Mouse (Mus musculus) embryonic facial prominence, embryonic 10.5 days (tissue): ENCODE measurements around the gene Gm42674. TPM values are rescaled to one million over a fixed set of nuclear protein-coding genes. Genes with fewer than 3 reads are reported as not detected.

ENCODE experiments used
- DNase-seq: peaks from one replicate; pipeline ENCODE4 v3.0.0-alpha.2; 2017; ENCODE audit warnings: low spot score
- H3K27ac ChIP-seq: fragments of 300-500 bp; sonication (generic); replicated peaks from 2 replicates; pipeline ENCODE4 v1.5.1; 2016; ENCODE audit warnings: mild to moderate bottlenecking
- H3K27me3 ChIP-seq: fragments of 300-500 bp; sonication (generic); replicated peaks from 2 replicates; pipeline ENCODE4 v1.6.1; 2016; ENCODE audit warnings: low read depth, mild to moderate bottlenecking; ENCODE audit not compliant: poor library complexity, severe bottlenecking
- H3K36me3 ChIP-seq: fragments of 300-500 bp; sonication (generic); replicated peaks from 2 replicates; pipeline ENCODE4 v1.6.1; 2016; ENCODE audit warnings: mild to moderate bottlenecking, moderate library complexity
- H3K4me1 ChIP-seq: fragments of 300-500 bp; sonication (generic); 2 replicates; pipeline ENCODE4 v1.6.1; 2016
- H3K4me3 ChIP-seq: fragments of 300-500 bp; sonication (generic); 2 replicates; pipeline ENCODE4 v1.5.1; 2016; ENCODE audit warnings: mild to moderate bottlenecking, moderate library complexity
- H3K9me3 ChIP-seq: fragments of 300-500 bp; sonication (generic); 2 replicates; pipeline ENCODE4 v1.6.1; 2016; ENCODE audit warnings: mild to moderate bottlenecking
- WGBS: fragments of 180-500 bp; shearing (Covaris S2); methylation state at CpG from one replicate; pipeline ENCODE4 v1.1.7; 2016; 5-methylcytosine and 5-hydroxymethylcytosine counted together
- polyA plus RNA-seq: library from polyadenylated mRNA; unstranded; fragments of >200 nt; fragmentation: Nextera tagmentation; extraction: Ambion mirVana; gene quantifications from 2 replicates; pipeline ENCODE4 v1.2.1, GENCODE M21; 2016

Gene Gm42674
- polyA plus RNA-seq, 1 experiment from 2014 or later = not detected

DNA sequence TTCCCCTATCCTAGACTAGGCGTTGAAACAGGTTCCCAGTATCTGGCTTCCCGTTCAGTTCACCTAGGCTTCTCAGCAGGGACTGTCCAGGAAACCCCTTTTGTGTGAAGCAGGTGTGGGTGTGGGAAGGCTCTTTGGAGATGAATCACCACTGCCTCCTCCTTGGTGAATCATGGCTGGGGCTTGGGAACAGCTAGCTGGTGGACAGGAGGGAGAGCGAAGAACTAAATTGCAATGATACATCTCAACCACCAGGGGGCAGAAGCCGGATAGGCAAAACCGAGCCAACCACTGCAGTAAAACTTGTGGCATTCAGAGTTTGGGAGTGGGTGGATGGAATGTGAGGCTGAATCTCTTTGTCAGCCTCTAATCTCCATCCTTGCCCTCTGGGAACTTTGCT lies 16.1 kb upstream of the Gm42674 start:
- H3K27ac ChIP-seq = no peak overlapping the region
- H3K4me3 ChIP-seq = no peak overlapping the region
- no peaks in the 10 kb centered on the region for H3K36me3 ChIP-seq
- H3K9me3 ChIP-seq = no peaks in the 10 kb centered on the region
- DNase-seq = peak; percentile 75
- no peaks in the 10 kb centered on the region for H3K27me3 ChIP-seq
- 32% methylated on average over 5 of the region's 5 CpGs for WGBS
- peaks cover 12% of the 10 kb centered on the region; the same call in 1 of the 2 replicates for H3K4me1 ChIP-seq

DNA sequence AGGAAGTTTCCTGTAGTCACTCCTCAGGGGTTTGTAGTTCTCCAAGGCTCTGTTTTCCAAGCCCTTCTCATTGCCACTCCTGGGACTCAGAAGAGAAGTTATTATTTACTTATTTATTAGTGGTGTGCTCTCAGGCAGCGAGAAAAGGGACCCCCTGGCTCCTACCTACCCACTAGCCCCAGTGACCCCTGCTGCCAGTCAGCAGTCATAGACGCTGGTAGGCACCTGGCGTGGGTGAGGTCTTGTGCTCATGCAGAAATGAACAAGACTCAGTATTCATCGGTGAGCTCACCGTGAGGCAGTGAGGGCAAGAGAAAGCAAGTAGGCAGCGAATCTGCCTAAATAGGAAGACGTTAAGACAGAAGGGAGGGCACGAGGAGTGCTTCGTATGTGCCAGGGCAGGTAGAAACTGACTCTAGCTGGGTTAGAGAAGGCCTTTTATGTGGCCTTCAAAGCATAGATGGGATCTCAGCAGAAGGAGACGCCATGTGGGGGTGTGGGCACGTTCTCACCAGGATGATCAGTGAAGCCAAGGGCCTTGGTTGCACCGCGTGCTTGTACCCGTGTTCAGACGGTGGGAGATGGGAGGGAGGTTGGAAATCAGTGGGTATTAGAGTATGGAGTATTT lies 15.6 kb upstream of the Gm42674 start:
- Histone ChIP-seq H3K27ac (no peak overlapping the region; the same call in 1 of the 2 replicates), H3K4me3 (no peak overlapping the region), H3K9me3 (no peaks in the 10 kb centered on the region), H3K4me1 (peaks cover 12% of the 10 kb centered on the region; the same call in 1 of the 2 replicates), H3K36me3 (no peaks in the 10 kb centered on the region), H3K27me3 (no peaks in the 10 kb centered on the region)
- WGBS = 82% methylated on average over 15 of the region's 15 CpGs
- no peak for DNase-seq

DNA sequence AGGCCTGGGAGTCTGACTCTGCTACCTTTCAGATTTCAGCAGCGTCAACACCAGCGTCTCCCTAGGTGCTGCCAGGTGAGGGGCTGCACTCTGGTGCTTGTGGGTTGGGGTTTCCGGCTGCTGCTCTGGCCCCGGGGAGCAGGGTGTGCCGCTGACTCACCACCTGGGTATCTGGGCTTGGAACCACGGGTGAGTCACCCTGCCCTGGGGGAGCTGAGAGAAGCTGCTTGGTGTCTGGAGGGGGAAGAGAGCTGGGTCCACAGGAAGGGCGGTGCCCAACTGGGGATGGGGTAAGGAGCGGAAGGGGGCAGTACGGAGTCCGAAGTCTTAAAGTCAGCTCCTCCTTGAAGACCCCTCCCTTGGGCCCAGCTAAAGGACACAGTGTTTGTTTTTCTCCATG lies 14.8 kb upstream of the Gm42674 start:
- 63% methylated on average over 10 of the region's 10 CpGs for WGBS
- Histone ChIP-seq H3K4me1 (peaks cover 12% of the 10 kb centered on the region; the same call in 1 of the 2 replicates), H3K9me3 (no peaks in the 10 kb centered on the region), H3K4me3 (no peak overlapping the region), H3K36me3 (no peaks in the 10 kb centered on the region), H3K27me3 (no peaks in the 10 kb centered on the region), H3K27ac (no peak overlapping the region; the same call in 1 of the 2 replicates)
- DNase-seq = no peak

DNA sequence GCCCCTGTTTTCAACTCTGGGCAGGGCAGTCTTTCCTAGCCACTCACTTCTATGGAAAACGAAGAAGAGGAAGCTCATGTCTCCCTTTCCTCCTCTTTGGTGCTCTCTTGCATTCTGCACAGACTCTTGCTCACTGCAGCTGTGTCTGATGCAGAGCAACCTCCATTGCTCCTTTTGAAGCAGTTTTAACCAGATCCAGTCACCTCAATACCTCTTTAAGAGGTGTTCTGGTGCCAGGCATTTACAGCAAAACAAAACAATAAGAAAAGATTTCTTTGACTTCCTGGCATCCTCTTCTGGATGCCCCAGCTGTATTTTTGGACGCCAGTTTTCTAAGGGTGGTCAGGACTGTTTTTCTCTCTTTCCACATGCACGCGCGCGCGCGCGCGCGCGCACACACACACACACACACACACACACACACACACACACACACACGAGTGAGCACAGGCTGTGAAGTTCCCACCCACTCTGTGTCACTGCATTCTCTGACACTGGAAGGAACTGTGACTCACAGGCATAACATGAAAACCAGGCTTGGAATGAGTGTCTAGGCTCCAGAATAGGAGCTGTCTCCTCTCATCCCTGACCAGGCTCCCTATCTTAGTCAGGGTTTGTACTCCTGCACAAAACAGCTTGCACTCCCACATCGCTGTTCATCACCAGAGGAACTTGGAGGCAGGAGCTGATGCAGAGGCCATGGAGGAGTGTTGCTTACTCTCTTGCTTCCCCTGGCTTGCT lies 14.2 kb upstream of the Gm42674 start:
- Histone ChIP-seq H3K27ac (no peak overlapping the region), H3K9me3 (no peaks in the 10 kb centered on the region), H3K4me1 (peaks cover 12% of the 10 kb centered on the region; the same call in 1 of the 2 replicates), H3K4me3 (no peak overlapping the region), H3K36me3 (no peaks in the 10 kb centered on the region), H3K27me3 (no peaks in the 10 kb centered on the region)
- 90% methylated on average over 14 of the region's 14 CpGs for WGBS
- DNase-seq = no peak

DNA sequence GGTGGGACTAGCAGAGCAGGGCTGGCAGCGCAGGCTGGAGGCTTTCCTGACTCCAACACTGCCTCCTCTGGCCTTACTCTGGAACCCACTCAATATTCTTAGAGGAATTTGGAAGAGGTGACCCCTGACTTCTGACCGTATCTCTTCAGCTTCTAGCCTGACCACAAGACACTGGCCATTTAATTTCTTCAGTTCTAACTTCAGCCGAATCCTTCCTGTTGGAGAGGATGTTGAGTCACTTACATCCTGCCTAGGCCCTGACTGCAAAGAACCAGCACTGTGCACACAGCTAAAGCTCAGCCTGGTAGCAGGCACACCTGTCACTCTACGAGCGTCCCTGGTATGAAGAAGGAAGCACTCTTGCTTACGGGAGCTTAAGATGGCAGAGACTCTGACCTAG lies 12.3 kb upstream of the Gm42674 start:
- Histone ChIP-seq H3K9me3 (peaks cover 4% of the 10 kb centered on the region; the same call in 1 of the 2 replicates), H3K36me3 (no peaks in the 10 kb centered on the region), H3K4me1 (peaks cover 10% of the 10 kb centered on the region; the same call in 1 of the 2 replicates), H3K27me3 (no peaks in the 10 kb centered on the region), H3K4me3 (no peak overlapping the region), H3K27ac (no peak overlapping the region)
- 81% methylated on average over 6 of the region's 6 CpGs for WGBS
- no peak for DNase-seq

DNA sequence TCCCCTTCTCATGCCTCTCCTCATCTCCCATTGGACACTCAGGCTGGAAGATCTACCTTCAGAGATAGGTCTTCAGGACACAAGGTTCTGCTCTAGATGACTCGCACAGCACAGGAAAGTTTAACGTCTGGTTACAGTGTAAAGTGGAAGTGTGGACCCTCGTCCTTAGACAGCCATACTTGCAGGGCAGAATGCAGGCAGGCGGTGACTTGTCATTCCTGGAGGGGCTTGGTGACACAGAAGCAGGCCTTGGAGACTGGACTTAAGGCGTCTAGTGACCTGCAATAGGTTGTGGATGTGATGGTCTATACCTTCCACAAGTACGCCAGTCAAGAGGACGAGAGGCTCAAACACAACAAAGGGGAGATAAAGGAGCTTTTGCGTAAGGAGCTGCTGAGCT lies 11.8 kb upstream of the Gm42674 start, which contains the start of gene S100a2:
Gene S100a2 (plus strand): TSS at position 301 of the 400 bp plus-strand sequence.
- DNase-seq = no peak
- H3K9me3 ChIP-seq = peaks cover 4% of the 10 kb centered on the region; the same call in 1 of the 2 replicates
- 85% methylated on average over 8 of the region's 8 CpGs for WGBS
- no peaks in the 10 kb centered on the region for H3K36me3 ChIP-seq
- H3K4me1 ChIP-seq = peaks cover 15% of the 10 kb centered on the region; the same call in 1 of the 2 replicates
- H3K27ac ChIP-seq = no peak within 1 kb of the TSS
- H3K27me3 ChIP-seq = no peaks in the 10 kb centered on the region
- H3K4me3 ChIP-seq = no peak within 1 kb of the TSS

DNA sequence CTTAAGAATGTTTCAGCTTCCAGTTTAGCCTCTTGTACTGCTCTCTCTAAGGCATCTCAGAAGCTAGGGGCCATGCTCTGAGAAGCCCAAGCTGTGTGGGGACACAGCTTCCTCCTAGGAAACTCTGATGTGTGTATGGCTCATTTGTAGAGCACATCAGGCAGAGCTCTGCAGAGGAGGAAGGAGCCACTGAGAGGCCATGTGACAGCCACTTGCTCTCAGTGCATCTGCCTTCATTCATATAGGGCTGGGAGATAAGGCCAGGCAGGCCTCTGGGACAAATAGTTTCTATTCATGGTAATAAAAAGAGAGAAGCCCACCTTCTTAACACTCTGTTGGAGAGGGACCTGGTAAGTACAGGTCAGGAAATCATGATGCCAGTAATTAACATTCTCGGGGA lies 7.2 kb upstream of the Gm42674 start:
- H3K27me3 ChIP-seq = no peaks in the 10 kb centered on the region
- 36% methylated on average over 1 of the region's 1 CpGs for whole genome bisulfite sequencing
- H3K27ac ChIP-seq = no peak overlapping the region
- H3K9me3 ChIP-seq = peaks cover 4% of the 10 kb centered on the region; the same call in 1 of the 2 replicates
- H3K4me3 ChIP-seq = no peak overlapping the region
- H3K4me1 ChIP-seq = peaks cover 21% of the 10 kb centered on the region
- DNase-seq = no peak
- no peaks in the 10 kb centered on the region for H3K36me3 ChIP-seq

DNA sequence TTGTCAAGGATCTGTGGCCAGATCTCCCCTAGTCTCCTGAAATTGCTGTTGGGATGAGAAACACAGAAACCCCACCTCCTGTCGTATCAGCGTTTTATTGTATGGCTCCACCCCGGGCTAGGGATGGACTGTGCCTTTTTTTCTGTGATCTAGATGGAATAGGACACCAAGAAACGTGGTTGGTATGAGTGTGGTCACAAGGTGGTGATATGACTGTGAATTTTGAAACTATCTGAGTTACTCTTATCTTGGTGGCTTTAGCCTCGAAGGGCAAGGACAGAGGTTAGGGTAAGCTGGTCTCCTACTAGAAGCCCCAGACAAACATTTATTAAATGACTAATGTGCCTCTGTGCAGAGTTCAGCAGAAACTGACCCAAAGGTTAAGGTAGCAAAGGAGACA lies 6.1 kb upstream of the Gm42674 start:
- H3K36me3 ChIP-seq = no peaks in the 10 kb centered on the region
- DNase-seq = no peak
- H3K27ac ChIP-seq = no peak overlapping the region
- peaks cover 4% of the 10 kb centered on the region; the same call in 1 of the 2 replicates for H3K9me3 ChIP-seq
- H3K27me3 ChIP-seq = no peaks in the 10 kb centered on the region
- H3K4me1 ChIP-seq = peaks cover 23% of the 10 kb centered on the region
- 86% methylated on average over 5 of the region's 5 CpGs for WGBS
- H3K4me3 ChIP-seq = no peak overlapping the region

DNA sequence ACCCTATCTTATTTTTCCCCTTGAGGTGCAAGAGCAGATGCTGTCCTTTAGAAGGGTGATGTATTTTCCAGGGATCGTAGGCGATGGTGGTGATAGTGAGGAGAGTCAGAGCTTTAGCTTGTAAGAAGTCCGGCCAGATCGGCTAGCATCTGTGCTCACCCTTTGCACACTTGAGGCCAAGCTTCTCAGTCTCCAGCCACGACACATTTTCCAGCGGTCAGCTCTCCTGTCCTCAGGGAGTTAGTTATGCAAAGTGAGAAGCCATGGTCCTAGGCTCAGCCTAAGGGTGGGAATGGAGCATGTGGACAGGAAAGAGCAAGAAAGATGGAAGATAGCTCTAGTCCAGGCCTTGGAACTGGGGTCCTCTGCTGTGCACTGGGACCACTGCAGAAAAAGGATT lies 4.9 kb upstream of the Gm42674 start:
- H3K36me3 ChIP-seq = no peaks in the 10 kb centered on the region
- peaks cover 4% of the 10 kb centered on the region; the same call in 1 of the 2 replicates for H3K9me3 ChIP-seq
- no peaks in the 10 kb centered on the region for H3K27me3 ChIP-seq
- no peak overlapping the region for H3K27ac ChIP-seq
- no peak for DNase-seq
- no peak overlapping the region for H3K4me3 ChIP-seq
- 87% methylated on average over 6 of the region's 6 CpGs for WGBS
- peaks cover 25% of the 10 kb centered on the region for H3K4me1 ChIP-seq

DNA sequence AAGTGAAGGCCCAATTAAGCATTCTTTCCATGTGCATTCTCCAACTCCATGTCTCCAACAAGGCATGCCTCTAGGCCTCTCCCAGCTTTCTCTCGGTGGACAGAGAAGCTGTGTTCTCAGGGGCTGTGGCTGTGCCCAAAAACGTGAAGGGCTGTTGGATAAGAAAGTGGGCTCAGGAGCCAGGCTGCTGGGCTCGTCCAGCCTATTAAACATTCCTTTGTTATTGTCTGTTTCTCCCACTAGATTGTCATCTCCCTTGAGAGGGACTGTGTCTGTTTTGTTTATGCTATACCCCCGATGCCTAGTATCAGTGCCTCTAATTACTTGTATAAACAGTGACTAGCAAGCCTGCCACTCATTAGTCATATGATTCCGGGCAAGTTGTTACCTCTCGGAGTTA lies 4.0 kb upstream of the Gm42674 start:
- no peaks in the 10 kb centered on the region for H3K36me3 ChIP-seq
- WGBS = 19% methylated on average over 6 of the region's 6 CpGs
- peaks cover 25% of the 10 kb centered on the region for H3K4me1 ChIP-seq
- H3K4me3 ChIP-seq = no peak overlapping the region
- no peak overlapping the region for H3K27ac ChIP-seq
- H3K27me3 ChIP-seq = no peaks in the 10 kb centered on the region
- H3K9me3 ChIP-seq = peaks cover 4% of the 10 kb centered on the region; the same call in 1 of the 2 replicates
- no peak for DNase-seq

DNA sequence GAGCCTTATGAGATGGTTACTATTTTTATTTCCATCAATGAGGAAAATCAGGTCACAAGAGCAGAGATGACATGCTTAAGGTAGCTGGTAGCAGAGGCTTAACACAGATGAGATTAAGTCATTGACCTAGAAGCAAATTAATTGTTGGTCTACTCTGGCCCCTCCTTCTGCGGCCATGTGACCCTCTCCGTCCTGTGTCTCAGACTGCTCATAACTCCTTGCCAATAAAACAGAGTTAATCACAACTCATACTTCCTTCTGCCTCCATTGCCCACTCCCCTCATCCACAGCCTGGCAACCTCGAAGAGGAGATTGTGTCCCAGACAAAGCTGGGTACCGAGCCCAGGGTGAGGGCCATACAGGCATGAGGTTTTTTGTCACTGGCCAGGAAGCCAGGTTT lies 3.5 kb upstream of the Gm42674 start:
- Histone ChIP-seq H3K27me3 (no peaks in the 10 kb centered on the region), H3K36me3 (no peaks in the 10 kb centered on the region), H3K9me3 (peaks cover 4% of the 10 kb centered on the region; the same call in 1 of the 2 replicates), H3K4me3 (no peak overlapping the region), H3K4me1 (peaks cover 27% of the 10 kb centered on the region), H3K27ac (no peak overlapping the region)
- no peak for DNase-seq
- whole genome bisulfite sequencing = 79% methylated on average over 4 of the region's 4 CpGs

DNA sequence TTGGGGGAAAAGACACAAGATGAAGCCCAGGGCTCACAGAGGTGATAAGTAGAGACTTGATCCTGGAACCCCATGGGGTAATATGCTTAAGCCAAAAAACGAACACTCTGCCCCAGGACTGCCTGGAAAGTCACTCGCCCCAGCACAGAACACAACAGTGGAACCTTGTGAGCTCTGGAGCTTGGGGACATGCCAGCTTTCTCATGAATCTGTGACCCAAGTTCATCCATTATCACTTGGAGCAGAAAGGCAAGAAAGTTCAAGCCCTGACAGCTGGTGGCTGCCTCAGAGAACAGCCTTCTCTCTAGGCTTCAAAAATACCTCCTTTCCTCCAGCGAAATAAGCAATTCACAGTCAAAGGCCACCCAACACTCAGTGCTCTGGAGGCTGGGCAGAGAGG lies 2.3 kb upstream of the Gm42674 start:
- WGBS = 77% methylated on average over 3 of the region's 3 CpGs

DNA sequence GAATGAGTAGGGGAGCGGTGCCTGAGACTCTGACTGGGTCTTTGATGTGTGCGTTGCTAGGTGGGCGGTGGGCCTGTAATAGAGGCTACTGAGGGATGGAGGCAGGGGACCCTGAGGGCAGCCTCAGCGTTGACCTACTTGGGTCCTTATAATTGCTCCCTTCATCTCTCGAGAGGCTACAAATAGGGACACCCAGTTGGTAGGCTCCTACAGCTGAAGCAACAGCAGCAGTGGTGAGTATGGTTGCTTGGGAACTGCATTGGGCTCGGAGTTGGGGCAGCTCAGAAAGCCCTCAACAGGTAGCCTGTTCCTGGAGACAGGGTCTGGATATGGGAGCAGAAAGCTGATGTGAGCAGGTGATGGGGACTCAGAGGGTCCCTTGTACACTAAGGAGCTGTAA lies 1.7 kb upstream of the Gm42674 start:
- Histone ChIP-seq H3K36me3 (no peaks in the 10 kb centered on the region), H3K27ac (peak overlapping the region; percentile 1; the same call in 1 of the 2 replicates), H3K9me3 (no peaks in the 10 kb centered on the region), H3K4me3 (no peak overlapping the region), H3K4me1 (peaks cover 39% of the 10 kb centered on the region), H3K27me3 (no peaks in the 10 kb centered on the region)
- no peak for DNase-seq
- 78% methylated on average over 6 of the region's 6 CpGs for WGBS

More for the DNA sequence above, 2.3 kb upstream of the Gm42674 start:
- H3K27me3 ChIP-seq = no peaks in the 10 kb centered on the region
- no peak overlapping the region for H3K4me3 ChIP-seq
- no peak for DNase-seq
- no peaks in the 10 kb centered on the region for H3K36me3 ChIP-seq
- peaks cover 37% of the 10 kb centered on the region for H3K4me1 ChIP-seq
- H3K27ac ChIP-seq = 0 out of 2 replicates have a peak overlapping the region, but pooled peaks have one; percentile 1
- H3K9me3 ChIP-seq = no peaks in the 10 kb centered on the region
